Mouse (Mus musculus): ENCODE results near the gene Col4a6. TPM values are rescaled to one million over a fixed set of nuclear protein-coding genes. Genes with fewer than 3 reads are reported as not detected.

Col4a6 gene
- polyA plus RNA-seq, 1 experiment from 2014 or later = 2.3 TPM

DNA sequence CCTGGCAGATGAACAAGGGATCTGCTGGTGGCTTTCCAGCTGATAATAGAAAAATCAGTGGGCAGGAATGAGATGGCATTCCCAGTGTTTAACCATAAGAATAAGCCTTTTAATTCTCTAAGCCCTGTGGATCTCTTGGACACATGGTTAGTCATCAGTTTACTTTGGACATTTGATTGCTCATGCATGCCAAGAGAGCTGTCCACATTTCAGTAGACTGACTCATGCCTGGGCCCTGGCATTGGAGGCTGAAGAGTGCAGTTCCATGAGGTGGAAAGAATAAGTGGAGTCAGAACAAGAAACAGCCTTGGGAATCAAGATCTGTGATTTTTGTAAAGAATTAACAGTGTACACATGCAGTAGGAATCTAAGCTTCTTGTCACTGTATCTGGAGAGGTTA, 110.5 kb downstream of the Col4a6 start:
- no peak for TF ChIP-seq CTCF (IDR thresholded peaks at IDR 0.05; ENCODE audit: low read depth)
- DNase-seq (ENCODE audit: low spot score) = no peak
- H3K27me3 ChIP-seq (ENCODE audit: insufficient read depth, low read length) = no peaks in the 10 kb centered on the region
- ATAC-seq (replicated peaks; ENCODE audit: low FRiP score, low read depth) = no peak
- no peak overlapping the region for H3K4me2 ChIP-seq (ENCODE audit: low read length)
- no peak overlapping the region for H3K9ac ChIP-seq (ENCODE audit: low read depth, low read length)
- H3K36me3 ChIP-seq (ENCODE audit: insufficient read depth, low read length) = no peaks in the 10 kb centered on the region
- no peak overlapping the region for H3K27ac ChIP-seq
- no peaks in the 10 kb centered on the region for H3K4me1 ChIP-seq (replicated peaks; ENCODE audit: insufficient read depth, low read length)
- no peak overlapping the region for H3K4me3 ChIP-seq (replicated peaks; ENCODE audit: low read depth, low read length)
- H3K9me3 ChIP-seq (replicated peaks; ENCODE audit: low read length) = no peaks in the 10 kb centered on the region

GRCm38 (mm10) chrX:141341417-141341816, 132.5 kb downstream of the Col4a6 start:
- 58% methylated on average over 2 of the region's 2 CpGs for WGBS
- no peak for TF ChIP-seq CTCF (IDR thresholded peaks at IDR 0.05; ENCODE audit: low read depth)
- no peak overlapping the region for H3K27ac ChIP-seq

GRCm38 (mm10) chrX:141328044-141328443, 145.8 kb downstream of the Col4a6 start:
- Histone ChIP-seq H3K9me3 (replicated peaks; ENCODE audit: low read length) (no peaks in the 10 kb centered on the region), H3K9ac (ENCODE audit: low read depth, low read length) (no peak overlapping the region), H3K4me3 (replicated peaks; ENCODE audit: low read depth, low read length) (no peak overlapping the region), H3K36me3 (ENCODE audit: insufficient read depth, low read length) (no peaks in the 10 kb centered on the region), H3K4me2 (ENCODE audit: low read length) (no peak overlapping the region), H3K4me1 (replicated peaks; ENCODE audit: insufficient read depth, low read length) (no peaks in the 10 kb centered on the region), H3K27ac (no peak overlapping the region), H3K27me3 (ENCODE audit: insufficient read depth, low read length) (no peaks in the 10 kb centered on the region)
- DNase-seq (ENCODE audit: low spot score) (no peak), ATAC-seq (replicated peaks; ENCODE audit: low FRiP score, low read depth) (no peak)
- no peak for TF ChIP-seq CTCF (IDR thresholded peaks at IDR 0.05; ENCODE audit: low read depth)
- WGBS = 88% methylated on average over 2 of the region's 2 CpGs

More at GRCm38 (mm10) chrX:141341417-141341816, 132.5 kb downstream of the Col4a6 start:
- ATAC-seq (replicated peaks; ENCODE audit: low FRiP score, low read depth) (no peak), DNase-seq (ENCODE audit: low spot score) (no peak)
- H3K4me1 ChIP-seq (replicated peaks; ENCODE audit: insufficient read depth, low read length) = no peaks in the 10 kb centered on the region
- no peak overlapping the region for H3K4me2 ChIP-seq (ENCODE audit: low read length)
- H3K27me3 ChIP-seq (ENCODE audit: insufficient read depth, low read length) = no peaks in the 10 kb centered on the region
- H3K9me3 ChIP-seq (replicated peaks; ENCODE audit: low read length) = no peaks in the 10 kb centered on the region
- no peak overlapping the region for H3K4me3 ChIP-seq (replicated peaks; ENCODE audit: low read depth, low read length)
- H3K36me3 ChIP-seq (ENCODE audit: insufficient read depth, low read length) = no peaks in the 10 kb centered on the region
- no peak overlapping the region for H3K9ac ChIP-seq (ENCODE audit: low read depth, low read length)

DNA sequence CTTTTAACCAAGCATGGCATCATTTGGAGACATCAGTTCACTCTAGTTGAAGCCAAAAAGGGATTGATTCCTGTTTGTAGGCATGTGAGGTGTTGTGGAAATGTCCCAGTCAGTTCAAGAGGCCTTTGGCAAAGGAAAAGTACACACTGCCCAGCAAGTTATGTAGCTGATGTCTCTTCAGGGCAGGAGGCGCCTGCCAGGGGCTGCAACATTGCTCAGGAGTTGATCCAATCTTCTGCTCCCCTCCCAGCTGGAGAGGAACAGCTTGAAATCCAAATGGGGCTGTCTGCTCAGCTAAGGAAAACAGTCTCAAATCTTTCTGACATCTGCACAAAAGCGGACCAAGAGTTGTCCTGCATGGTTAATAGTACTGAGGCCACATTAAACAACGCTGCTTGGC, 149.7 kb downstream of the Col4a6 start:
- no peaks in the 10 kb centered on the region for H3K27me3 ChIP-seq (ENCODE audit: insufficient read depth, low read length)
- ATAC-seq (replicated peaks; ENCODE audit: low FRiP score, low read depth) = no peak

DNA sequence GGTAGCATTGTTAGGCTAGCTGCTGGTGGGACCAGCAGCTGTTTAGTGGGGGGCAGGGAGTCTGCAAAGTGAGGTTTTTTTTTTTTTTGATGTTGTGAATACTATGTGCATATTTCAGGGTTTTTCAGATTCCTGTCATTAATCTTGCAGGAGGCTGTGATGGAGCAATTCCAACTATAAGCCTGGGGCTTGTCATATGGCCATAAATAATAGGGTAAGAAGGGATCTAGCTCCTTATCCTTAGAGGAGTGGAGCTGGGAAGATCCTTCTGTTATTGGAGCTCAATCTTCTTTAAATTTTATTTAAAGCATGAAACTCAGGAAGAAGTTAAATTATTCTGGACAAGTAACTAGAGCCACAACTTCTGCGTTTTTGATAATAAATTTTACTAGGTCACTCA, 157.7 kb downstream of the Col4a6 start:
- no peaks in the 10 kb centered on the region for H3K36me3 ChIP-seq (ENCODE audit: insufficient read depth, low read length)
- 30% methylated on average over 1 of the region's 1 CpGs for WGBS
- H3K4me3 ChIP-seq (replicated peaks; ENCODE audit: low read depth, low read length) = no peak overlapping the region
- H3K27ac ChIP-seq = no peak overlapping the region
- no peaks in the 10 kb centered on the region for H3K27me3 ChIP-seq (ENCODE audit: insufficient read depth, low read length)
- no peaks in the 10 kb centered on the region for H3K4me1 ChIP-seq (replicated peaks; ENCODE audit: insufficient read depth, low read length)
- TF ChIP-seq CTCF (IDR thresholded peaks at IDR 0.05; ENCODE audit: low read depth) = no peak
- ATAC-seq (replicated peaks; ENCODE audit: low FRiP score, low read depth) (no peak), DNase-seq (ENCODE audit: low spot score) (peak; percentile 52)
- no peaks in the 10 kb centered on the region for H3K9me3 ChIP-seq (replicated peaks; ENCODE audit: low read length)
- H3K9ac ChIP-seq (ENCODE audit: low read depth, low read length) = no peak overlapping the region
- H3K4me2 ChIP-seq (ENCODE audit: low read length) = no peak overlapping the region

More for the DNA sequence above, 149.7 kb downstream of the Col4a6 start:
- 36% methylated on average over 3 of the region's 3 CpGs for WGBS
- H3K9ac ChIP-seq (ENCODE audit: low read depth, low read length) = no peak overlapping the region
- no peak overlapping the region for H3K27ac ChIP-seq
- no peak for TF ChIP-seq CTCF (IDR thresholded peaks at IDR 0.05; ENCODE audit: low read depth)
- no peak overlapping the region for H3K4me3 ChIP-seq (replicated peaks; ENCODE audit: low read depth, low read length)
- H3K36me3 ChIP-seq (ENCODE audit: insufficient read depth, low read length) = no peaks in the 10 kb centered on the region
- DNase-seq (ENCODE audit: low spot score) = peak; percentile 28
- H3K9me3 ChIP-seq (replicated peaks; ENCODE audit: low read length) = no peaks in the 10 kb centered on the region
- no peak overlapping the region for H3K4me2 ChIP-seq (ENCODE audit: low read length)
- no peaks in the 10 kb centered on the region for H3K4me1 ChIP-seq (replicated peaks; ENCODE audit: insufficient read depth, low read length)

DNA sequence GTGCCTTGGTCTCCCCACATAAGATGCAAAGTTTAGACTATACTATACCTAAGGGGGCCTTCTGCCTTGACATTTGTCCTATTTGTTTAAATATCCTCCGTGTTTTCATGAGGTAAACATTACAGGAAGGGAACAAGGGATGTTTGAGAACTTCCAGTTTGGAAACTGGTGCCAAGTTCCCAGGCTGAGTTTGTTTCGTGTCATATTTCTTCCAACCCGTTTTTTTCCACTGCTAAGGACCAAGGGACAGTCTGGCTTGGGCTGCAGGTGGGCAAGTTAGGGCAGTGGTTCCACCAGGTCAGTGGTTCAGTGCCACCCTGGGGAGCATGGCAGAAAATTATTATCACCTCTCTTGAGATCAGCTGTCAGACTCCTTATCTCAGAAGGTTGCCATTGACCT, 158.1 kb downstream of the Col4a6 start:
- Histone ChIP-seq H3K4me2 (ENCODE audit: low read length) (no peak overlapping the region), H3K4me1 (replicated peaks; ENCODE audit: insufficient read depth, low read length) (no peaks in the 10 kb centered on the region), H3K9me3 (replicated peaks; ENCODE audit: low read length) (no peaks in the 10 kb centered on the region), H3K4me3 (replicated peaks; ENCODE audit: low read depth, low read length) (no peak overlapping the region), H3K36me3 (ENCODE audit: insufficient read depth, low read length) (no peaks in the 10 kb centered on the region), H3K27me3 (ENCODE audit: insufficient read depth, low read length) (no peaks in the 10 kb centered on the region), H3K27ac (no peak overlapping the region), H3K9ac (ENCODE audit: low read depth, low read length) (no peak overlapping the region)
- no peak for TF ChIP-seq CTCF (IDR thresholded peaks at IDR 0.05; ENCODE audit: low read depth)
- 34% methylated on average over 3 of the region's 3 CpGs for WGBS
- DNase-seq (ENCODE audit: low spot score) = peak; percentile 8
- ATAC-seq (replicated peaks; ENCODE audit: low FRiP score, low read depth) = no peak
